Mouse (Mus musculus) c-Kit-negative CD71-positive TER-119-positive erythroid progenitor cells, embryonic 14.5 days (primary cell): ENCODE results near the gene Fam98c.
"Not testable (repeated sequence)": the region's sequence is repeated elsewhere in the genome, so short reads cannot be mapped to it uniquely, and the experiment has no call there.

ENCODE experiments used
- DNase-seq: peaks from one replicate; pipeline ENCODE4 v3.0.0-alpha.2; 2013; ENCODE audit warnings: low read depth, low spot score

The Fam98c gene

GRCm38 (mm10) chr7:29155838-29156782 lies at the start of gene Fam98c:
Fam98c (minus strand) TSS chr7:29156234.
- no peak for DNase-seq

- DNase-seq: no peak
These were observed 46.5 kb upstream of the Fam98c start for GRCm38 (mm10) chr7:29202577-29202976.

GRCm38 (mm10) chr7:29194230-29194629 lies 38.2 kb upstream of the Fam98c start:
- DNase-seq: not testable (repeated sequence)

GRCm38 (mm10) chr7:29181323-29181722 lies 25.3 kb upstream of the Fam98c start:
- DNase-seq: not testable (repeated sequence)

- no peak for DNase-seq
These were observed 24.8 kb upstream of the Fam98c start for GRCm38 (mm10) chr7:29180854-29181236.

- peak; percentile 88 for DNase-seq
These were observed 24.2 kb upstream of the Fam98c start, which contains the start of gene Psmd8 for GRCm38 (mm10) chr7:29180077-29180853. Psmd8 (minus strand) TSS chr7:29180701.

- DNase-seq: no peak
These were observed 23.3 kb upstream of the Fam98c start for GRCm38 (mm10) chr7:29179323-29179722.

GRCm38 (mm10) chr7:29178106-29178505 lies 22.1 kb upstream of the Fam98c start:
- DNase-seq: no peak

GRCm38 (mm10) chr7:29172390-29173016 lies 16.5 kb upstream of the Fam98c start:
- no peak for DNase-seq

GRCm38 (mm10) chr7:29171562-29172097 lies 15.6 kb upstream of the Fam98c start:
- DNase-seq: no peak

- no peak for DNase-seq
These were observed 14.9 kb upstream of the Fam98c start for GRCm38 (mm10) chr7:29170755-29171561.

GRCm38 (mm10) chr7:29170066-29170754 lies 14.2 kb upstream of the Fam98c start, which contains the start of the genes Ggn and Spred3:
Ggn (plus strand) TSS chr7:29170210.
Spred3 (minus strand) TSS chr7:29170411.
- DNase-seq: no peak

GRCm38 (mm10) chr7:29169231-29170065 lies 13.4 kb upstream of the Fam98c start:
- DNase-seq: no peak

GRCm38 (mm10) chr7:29168791-29169230 lies 12.8 kb upstream of the Fam98c start:
- DNase-seq: no peak

- DNase-seq: no peak
These were observed 12.2 kb upstream of the Fam98c start for GRCm38 (mm10) chr7:29168121-29168695.

- DNase-seq: no peak
These were observed 11.6 kb upstream of the Fam98c start for GRCm38 (mm10) chr7:29167656-29168055.

- no peak for DNase-seq
These were observed 6.9 kb upstream of the Fam98c start for GRCm38 (mm10) chr7:29162750-29163525.

GRCm38 (mm10) chr7:29162294-29162693 lies 6.3 kb upstream of the Fam98c start:
- DNase-seq: no peak
